Mouse (Mus musculus) bone marrow macrophage, adult 2 months (primary cell): ENCODE results near the gene Itpk1.

Experiments
- CTCF ChIP-seq: IDR thresholded peaks from 2 replicates; pipeline ENCODE4 v1.5.1; 2012; ENCODE audit warnings: low read depth, mild to moderate bottlenecking, low read length, moderate library complexity
- POLR2A ChIP-seq: IDR thresholded peaks from 2 replicates; pipeline ENCODE4 v1.6.1; 2012; ENCODE audit warnings: mild to moderate bottlenecking, low read depth, low read length, borderline replicate concordance

DNA sequence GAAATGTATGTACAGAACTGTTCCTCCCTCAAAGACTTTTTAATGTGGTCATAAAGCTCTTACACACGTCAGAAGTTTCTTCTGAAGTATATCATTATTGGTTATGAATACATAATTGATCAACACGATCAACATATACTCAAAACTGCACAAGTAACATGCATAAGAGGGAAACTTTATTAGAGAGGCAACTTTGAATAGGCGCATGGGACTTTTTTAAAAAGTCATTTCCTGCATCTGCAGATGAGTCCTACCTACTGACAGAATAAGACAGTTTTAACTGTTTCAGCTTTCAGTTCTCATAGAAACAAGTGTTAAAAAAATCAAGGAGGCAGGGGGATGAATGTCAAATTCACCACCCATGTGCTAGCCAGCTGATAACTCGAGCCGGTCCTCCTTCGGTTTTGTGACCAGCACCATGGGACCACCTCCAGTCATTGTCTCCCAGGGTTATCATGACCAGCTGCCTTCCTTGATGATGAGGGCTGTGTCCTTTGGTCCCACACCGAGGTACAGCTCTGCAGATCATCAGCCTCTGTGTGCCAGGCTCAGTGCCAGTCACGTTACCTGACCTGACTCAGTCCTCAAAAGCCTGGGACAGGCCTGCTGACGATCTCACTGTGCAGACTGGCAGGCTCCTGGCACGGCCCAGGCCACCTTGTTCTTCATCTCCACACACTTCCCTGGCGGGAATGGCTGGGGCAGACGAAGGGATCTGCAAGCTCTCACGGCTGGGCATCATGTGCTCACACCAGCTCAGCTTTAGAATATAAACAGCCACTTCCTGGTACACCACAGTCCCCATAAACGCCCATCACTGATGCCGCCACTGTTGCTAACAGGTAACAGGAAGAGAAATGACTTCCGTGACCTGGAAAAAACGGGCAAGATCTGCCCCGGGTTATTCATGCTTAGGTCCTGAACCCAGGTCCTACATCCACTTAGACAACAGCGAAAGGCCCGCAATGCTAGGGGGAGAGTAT lies 31.6 kb downstream of the Itpk1 start:
- no peak for TF ChIP-seq CTCF
- no peak for TF ChIP-seq POLR2A
